Mouse (Mus musculus) limb, embryonic 12.5 days (tissue): ENCODE measurements around the gene Art1. TPM values are rescaled to one million over a fixed set of nuclear protein-coding genes. Genes with fewer than 3 reads are reported as not detected.
A peak's percentile ranks its signal among the peaks of the same experiment; 100 is the strongest.

Experiments used
- ATAC-seq: fragments of 200-750 bp; cut with Nextera tagmentation; 2 replicates; pipeline ENCODE4 v1.8.0; 2017; ENCODE audit warnings: low read depth, moderate TSS enrichment; ENCODE audit not compliant: insufficient number of reproducible peaks, insufficient read depth, low FRiP score, low TSS enrichment
- H3K27ac ChIP-seq: fragments of 300-500 bp; sonication (generic); 2 replicates; pipeline ENCODE4 v1.5.1; 2016; ENCODE audit warnings: mild to moderate bottlenecking, moderate library complexity
- H3K27me3 ChIP-seq: fragments of 300-500 bp; sonication (generic); 2 replicates; pipeline ENCODE4 v1.6.1; 2016; ENCODE audit warnings: mild to moderate bottlenecking, moderate library complexity
- H3K36me3 ChIP-seq: fragments of 300-500 bp; sonication (generic); 2 replicates; pipeline ENCODE4 v1.6.1; 2016; ENCODE audit warnings: mild to moderate bottlenecking, moderate library complexity
- H3K4me1 ChIP-seq: fragments of 300-500 bp; sonication (generic); replicated peaks from 2 replicates; pipeline ENCODE4 v1.6.1; 2016
- H3K4me2 ChIP-seq: fragments of 300-500 bp; sonication (generic); 2 replicates; pipeline ENCODE4 v1.6.1; 2016; ENCODE audit warnings: mild to moderate bottlenecking, moderate library complexity
- H3K4me3 ChIP-seq: fragments of 300-500 bp; sonication (generic); replicated peaks from 2 replicates; pipeline ENCODE4 v1.5.1; 2016; ENCODE audit warnings: mild to moderate bottlenecking
- H3K9ac ChIP-seq: fragments of 300-500 bp; sonication (generic); replicated peaks from 2 replicates; pipeline ENCODE4 v1.6.1; 2016; ENCODE audit warnings: mild to moderate bottlenecking, moderate library complexity
- H3K9me3 ChIP-seq: fragments of 300-500 bp; sonication (generic); 2 replicates; pipeline ENCODE4 v1.6.1; 2016; ENCODE audit warnings: mild to moderate bottlenecking, moderate library complexity
- WGBS: fragments of 180-500 bp; shearing (Covaris S2); methylation state at CpG from one replicate; pipeline ENCODE4 v1.1.7; 2016; 5-methylcytosine and 5-hydroxymethylcytosine counted together
- polyA plus RNA-seq: library from polyadenylated mRNA; unstranded; fragments of >200 nt; fragmentation: Nextera tagmentation; extraction: Ambion mirVana; gene quantifications from 2 replicates; pipeline ENCODE4 v1.2.1, GENCODE M21; 2016

The Art1 gene
- polyA plus RNA-seq, 1 experiment from 2014 or later, result 8.0 TPM

DNA sequence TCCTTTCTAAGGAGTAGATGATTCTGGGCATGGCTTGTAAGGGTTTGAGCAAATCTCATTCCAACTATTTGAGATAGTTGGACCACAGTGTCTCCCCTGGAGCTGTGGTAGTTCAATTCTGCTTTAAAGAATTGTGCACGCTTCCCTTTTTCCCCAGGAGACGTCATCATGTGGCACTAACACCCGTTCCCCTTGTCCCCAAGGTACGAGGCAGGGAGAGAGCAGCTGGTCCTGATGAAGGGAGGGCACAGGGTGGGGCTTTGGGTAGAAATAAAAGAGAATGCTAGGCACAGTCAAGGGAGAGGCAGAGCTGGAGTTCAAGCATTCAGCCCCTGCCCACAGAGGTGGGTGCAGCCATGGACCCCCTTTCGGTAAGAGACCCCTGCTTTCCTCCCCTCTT is 18.7 kb upstream of the Art1 start, which contains the start of gene Trpc2:
Gene Trpc2, plus strand, starts transcription at position 301 of the 400 bp plus-strand sequence.
- H3K9me3 ChIP-seq, result no peaks in the 10 kb centered on the region
- H3K27ac ChIP-seq, result no peak within 1 kb of the TSS
- H3K9ac ChIP-seq, result no peak within 1 kb of the TSS
- no peak within 1 kb of the TSS for H3K4me2 ChIP-seq
- peaks cover 97% of the 10 kb centered on the region for H3K36me3 ChIP-seq
- ATAC-seq, result no peak
- WGBS, result 82% methylated on average over 5 of the region's 5 CpGs
- no peak within 1 kb of the TSS for H3K4me3 ChIP-seq
- no peaks in the 10 kb centered on the region for H3K4me1 ChIP-seq
- no peaks in the 10 kb centered on the region for H3K27me3 ChIP-seq

DNA sequence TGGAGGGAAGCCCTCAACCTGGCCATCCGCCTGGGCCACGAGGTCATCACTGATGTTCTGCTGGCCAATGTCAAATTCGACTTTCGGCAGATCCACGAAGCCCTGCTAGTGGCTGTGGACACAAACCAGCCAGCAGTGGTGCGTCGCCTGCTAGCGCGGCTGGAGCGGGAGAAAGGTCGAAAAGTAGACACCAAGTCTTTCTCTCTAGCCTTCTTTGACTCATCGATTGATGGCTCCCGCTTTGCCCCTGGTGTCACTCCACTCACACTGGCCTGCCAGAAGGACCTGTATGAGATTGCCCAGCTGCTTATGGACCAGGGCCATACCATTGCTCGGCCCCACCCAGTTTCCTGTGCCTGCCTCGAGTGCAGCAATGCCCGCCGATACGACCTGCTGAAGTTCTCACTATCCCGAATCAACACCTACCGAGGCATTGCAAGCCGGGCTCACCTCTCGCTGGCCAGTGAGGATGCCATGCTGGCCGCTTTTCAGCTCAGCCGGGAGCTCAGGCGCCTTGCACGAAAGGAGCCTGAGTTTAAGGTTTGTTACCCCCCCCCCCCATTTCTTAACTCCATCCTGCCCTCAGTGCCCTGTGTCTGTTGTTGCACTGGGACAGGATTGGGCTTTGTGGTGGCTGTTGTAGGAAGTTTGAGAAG is 17.4 kb upstream of the Art1 start:
- no peak overlapping the region for H3K27ac ChIP-seq
- H3K9ac ChIP-seq, result no peak overlapping the region
- no peak for ATAC-seq
- H3K4me3 ChIP-seq, result no peak overlapping the region
- H3K4me1 ChIP-seq, result no peaks in the 10 kb centered on the region
- WGBS, result 91% methylated on average over 26 of the region's 26 CpGs
- H3K27me3 ChIP-seq, result no peaks in the 10 kb centered on the region
- H3K36me3 ChIP-seq, result peaks cover 96% of the 10 kb centered on the region
- no peak overlapping the region for H3K4me2 ChIP-seq
- H3K9me3 ChIP-seq, result no peaks in the 10 kb centered on the region

DNA sequence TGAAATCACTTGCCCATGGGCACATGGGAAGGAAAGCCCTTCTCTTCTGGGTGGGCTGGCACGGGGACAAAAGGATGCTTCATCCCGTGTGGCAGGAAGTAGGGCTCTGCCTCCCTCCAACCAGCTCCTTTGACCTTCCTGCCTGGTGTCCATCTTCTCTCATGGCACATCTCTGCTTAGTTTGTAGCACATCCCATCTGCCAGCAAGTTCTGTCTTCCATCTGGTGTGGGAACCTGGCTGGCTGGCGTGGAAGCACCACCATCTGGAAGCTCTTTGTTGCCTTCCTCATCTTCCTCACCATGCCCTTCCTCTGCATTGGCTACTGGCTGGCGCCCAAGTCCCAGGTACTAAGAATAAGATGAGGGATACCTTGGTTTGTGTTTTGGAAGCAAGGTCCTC is 14.2 kb upstream of the Art1 start:
- Histone ChIP-seq H3K4me2 (no peak overlapping the region), H3K4me1 (no peaks in the 10 kb centered on the region), H3K36me3 (peaks cover 90% of the 10 kb centered on the region), H3K27me3 (no peaks in the 10 kb centered on the region), H3K9ac (no peak overlapping the region), H3K27ac (no peak overlapping the region), H3K9me3 (no peaks in the 10 kb centered on the region), H3K4me3 (no peak overlapping the region)
- no peak for ATAC-seq
- WGBS, result 89% methylated on average over 4 of the region's 4 CpGs

DNA sequence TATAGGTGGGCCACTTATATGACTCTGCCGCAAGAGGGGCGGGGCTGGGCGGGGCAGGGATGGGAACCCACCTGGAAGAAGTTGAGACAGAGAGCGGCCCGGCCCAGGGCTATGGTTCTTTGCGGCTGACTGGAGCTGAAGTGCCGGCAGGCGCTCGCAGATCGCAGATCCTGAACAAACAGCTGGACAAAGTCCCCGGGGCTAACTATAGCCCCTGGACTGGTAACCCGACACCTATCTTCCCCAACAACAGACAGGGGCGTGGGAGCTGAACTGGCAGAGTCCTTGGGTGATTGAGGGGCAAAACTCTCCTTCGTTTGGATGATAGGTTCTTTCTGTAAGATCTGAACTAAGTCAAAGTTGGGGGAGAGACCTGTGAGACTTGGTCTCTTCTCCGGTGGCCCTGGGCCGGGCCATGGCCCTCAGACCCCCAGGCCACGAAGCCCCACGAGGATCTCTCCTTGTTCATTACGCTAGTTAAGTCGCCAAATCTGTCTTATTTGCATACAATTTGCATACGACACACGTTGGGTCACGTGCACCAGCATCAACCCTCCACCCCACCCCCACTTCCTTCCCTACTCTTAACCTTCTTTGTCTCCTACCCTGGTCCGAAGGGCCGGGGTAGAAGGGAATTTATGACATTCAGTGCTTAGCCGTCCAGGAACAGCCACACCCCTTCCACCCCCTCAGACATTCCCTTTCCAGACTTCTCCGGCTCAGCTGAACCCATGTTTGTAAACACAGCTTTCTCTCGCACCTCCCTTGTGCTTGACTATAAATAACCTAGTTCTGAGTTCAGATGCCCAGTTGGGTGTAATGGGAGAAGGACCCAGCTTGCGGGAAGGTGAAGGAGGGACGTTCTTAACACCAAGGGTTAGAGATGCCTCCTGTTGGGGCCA is 1.5 kb upstream of the Art1 start:
- Histone ChIP-seq H3K4me2 (peak overlapping the region; percentile 60), H3K27ac (peak overlapping the region; percentile 45), H3K4me1 (peaks cover 31% of the 10 kb centered on the region), H3K4me3 (peak overlapping the region; percentile 31), H3K36me3 (peaks cover 10% of the 10 kb centered on the region; the same call in 1 of the 2 replicates), H3K9me3 (no peaks in the 10 kb centered on the region), H3K9ac (peak overlapping the region; percentile 52), H3K27me3 (no peaks in the 10 kb centered on the region)
- WGBS, result 3% methylated on average over 30 of the region's 30 CpGs
- ATAC-seq, result peak; percentile 52; the same call in 1 of the 2 replicates

DNA sequence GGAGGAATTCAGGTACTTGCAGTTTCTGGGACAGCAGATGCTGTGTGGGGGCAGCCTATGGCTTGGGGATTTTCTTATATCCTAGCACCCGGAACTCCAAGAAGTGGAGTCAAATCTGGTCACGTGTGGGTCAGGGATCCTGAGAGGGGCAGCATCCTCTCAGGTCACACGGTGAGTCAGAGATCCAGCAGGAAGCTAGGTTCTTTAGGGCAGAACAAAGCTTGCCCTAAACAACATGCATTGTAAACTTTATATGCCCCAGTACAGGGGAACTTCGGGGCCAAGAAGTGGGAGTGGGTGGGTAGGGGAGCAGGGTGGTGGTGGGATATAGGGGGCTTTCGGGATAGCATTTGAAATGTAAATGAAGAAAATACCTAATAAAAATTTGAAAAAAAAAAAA is 675 bp upstream of the Art1 start:
- Histone ChIP-seq H3K27me3 (no peaks in the 10 kb centered on the region), H3K4me2 (peak overlapping the region; percentile 60), H3K27ac (peak overlapping the region; percentile 45; the same call in 1 of the 2 replicates), H3K4me3 (no peak overlapping the region), H3K36me3 (peaks cover 2% of the 10 kb centered on the region; the same call in 1 of the 2 replicates), H3K9ac (no peak overlapping the region), H3K9me3 (no peaks in the 10 kb centered on the region), H3K4me1 (peaks cover 31% of the 10 kb centered on the region)
- WGBS, result 47% methylated on average over 5 of the region's 5 CpGs
- no peak for ATAC-seq

DNA sequence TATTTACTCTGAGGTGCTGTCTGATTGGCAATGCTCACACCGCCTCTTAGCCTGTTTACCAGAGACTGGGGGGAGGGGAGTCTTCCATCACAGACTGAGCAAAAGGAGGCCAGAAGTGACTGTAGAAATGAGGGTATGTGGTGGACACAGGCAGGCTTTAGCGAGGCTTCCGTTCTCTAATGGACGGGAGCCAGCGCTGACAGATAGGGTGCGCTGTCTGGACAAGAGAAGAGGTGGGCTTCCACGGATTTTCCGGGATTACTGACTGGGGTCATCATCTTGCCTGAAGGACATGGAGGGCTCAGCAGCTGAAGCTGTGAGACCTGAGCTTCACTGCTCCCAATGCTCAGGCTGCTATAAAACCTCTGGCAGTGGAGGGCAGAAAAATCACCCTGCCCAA is 698 bp downstream of the Art1 start:
- Histone ChIP-seq H3K27me3 (peaks cover 11% of the 10 kb centered on the region), H3K9ac (no peak overlapping the region), H3K36me3 (no peaks in the 10 kb centered on the region), H3K4me2 (no peak overlapping the region), H3K9me3 (no peaks in the 10 kb centered on the region), H3K27ac (peak overlapping the region; percentile 29; the same call in 1 of the 2 replicates), H3K4me3 (no peak overlapping the region), H3K4me1 (peaks cover 39% of the 10 kb centered on the region)
- 35% methylated on average over 8 of the region's 8 CpGs for WGBS
- ATAC-seq, result no peak

DNA sequence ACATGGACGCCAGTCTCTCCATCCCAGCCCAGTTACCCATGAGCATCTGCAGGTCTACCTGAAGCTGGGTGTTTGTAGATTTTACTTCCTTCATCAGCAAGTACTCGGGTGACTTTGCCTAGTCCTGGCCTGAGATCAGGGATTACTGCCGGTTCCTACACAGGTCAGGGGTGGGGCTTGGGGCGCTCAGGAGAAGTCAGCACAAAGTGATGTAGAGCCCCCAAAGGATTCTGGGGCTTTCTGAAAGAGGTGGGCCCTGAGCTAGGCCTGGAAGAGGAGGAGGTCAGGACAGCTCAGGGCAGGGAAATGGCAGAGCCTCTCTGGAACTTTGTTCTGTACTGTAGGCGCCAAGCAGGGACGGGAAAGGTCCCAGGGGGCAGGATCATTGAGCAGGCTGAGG is 1.2 kb downstream of the Art1 start:
- peaks cover 15% of the 10 kb centered on the region for H3K27me3 ChIP-seq
- WGBS, result 36% methylated on average over 6 of the region's 6 CpGs
- H3K9me3 ChIP-seq, result no peaks in the 10 kb centered on the region
- H3K36me3 ChIP-seq, result no peaks in the 10 kb centered on the region
- no peak overlapping the region for H3K4me2 ChIP-seq
- no peak overlapping the region for H3K9ac ChIP-seq
- H3K27ac ChIP-seq, result 0 out of 2 replicates have a peak overlapping the region, but pooled peaks have one; percentile 29
- no peak for ATAC-seq
- H3K4me1 ChIP-seq, result peaks cover 41% of the 10 kb centered on the region
- H3K4me3 ChIP-seq, result no peak overlapping the region

DNA sequence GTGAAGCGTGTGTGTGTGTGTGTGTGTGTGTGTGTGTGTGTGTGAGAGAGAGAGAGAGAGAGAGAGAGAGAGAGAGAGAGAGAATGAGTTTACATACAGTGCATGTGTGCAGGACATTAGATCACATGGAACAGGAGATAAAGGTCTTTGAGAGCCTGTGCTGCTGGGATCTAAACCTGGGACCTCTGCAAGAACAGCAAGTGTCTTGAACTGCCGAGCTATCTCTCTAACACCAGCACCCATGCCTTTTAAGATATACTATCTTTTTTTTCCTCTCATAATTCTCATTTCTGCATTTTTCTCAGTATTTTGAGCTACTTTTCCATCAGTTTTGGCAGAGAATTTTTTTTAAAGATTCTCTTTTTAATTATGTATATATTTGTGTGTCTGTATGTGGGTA is 2.0 kb downstream of the Art1 start:
- H3K4me3 ChIP-seq, result no peak overlapping the region
- no peak overlapping the region for H3K9ac ChIP-seq
- H3K27ac ChIP-seq, result no peak overlapping the region
- no peaks in the 10 kb centered on the region for H3K36me3 ChIP-seq
- no peak for ATAC-seq
- peaks cover 41% of the 10 kb centered on the region for H3K4me1 ChIP-seq
- WGBS, result 91% methylated on average over 2 of the region's 2 CpGs
- peaks cover 15% of the 10 kb centered on the region for H3K27me3 ChIP-seq
- H3K9me3 ChIP-seq, result no peaks in the 10 kb centered on the region
- H3K4me2 ChIP-seq, result no peak overlapping the region

DNA sequence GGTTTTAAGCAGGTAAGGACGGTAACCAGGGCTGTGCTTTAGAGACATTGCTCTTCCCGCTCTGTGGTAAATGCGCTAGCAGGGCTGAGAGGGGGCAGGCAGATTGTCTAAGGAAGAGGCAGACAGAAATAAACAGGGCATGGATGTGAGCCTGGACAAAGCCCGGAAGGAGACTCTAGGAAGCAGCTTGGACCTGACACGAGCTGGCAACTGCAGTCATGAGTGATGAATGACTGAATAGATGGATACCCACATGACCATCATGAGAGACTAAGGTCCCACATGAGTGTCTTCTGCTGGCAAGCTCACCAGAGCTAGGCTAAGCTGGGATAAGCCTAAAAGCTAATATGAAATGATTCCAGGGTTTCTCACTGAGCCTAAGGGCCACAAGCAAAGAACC is 2.6 kb downstream of the Art1 start:
- Histone ChIP-seq H3K9ac (no peak overlapping the region), H3K27ac (no peak overlapping the region), H3K4me2 (no peak overlapping the region), H3K4me3 (no peak overlapping the region), H3K9me3 (no peaks in the 10 kb centered on the region), H3K36me3 (no peaks in the 10 kb centered on the region), H3K4me1 (peaks cover 39% of the 10 kb centered on the region), H3K27me3 (peaks cover 15% of the 10 kb centered on the region)
- WGBS, result 78% methylated on average over 5 of the region's 5 CpGs
- ATAC-seq, result no peak

DNA sequence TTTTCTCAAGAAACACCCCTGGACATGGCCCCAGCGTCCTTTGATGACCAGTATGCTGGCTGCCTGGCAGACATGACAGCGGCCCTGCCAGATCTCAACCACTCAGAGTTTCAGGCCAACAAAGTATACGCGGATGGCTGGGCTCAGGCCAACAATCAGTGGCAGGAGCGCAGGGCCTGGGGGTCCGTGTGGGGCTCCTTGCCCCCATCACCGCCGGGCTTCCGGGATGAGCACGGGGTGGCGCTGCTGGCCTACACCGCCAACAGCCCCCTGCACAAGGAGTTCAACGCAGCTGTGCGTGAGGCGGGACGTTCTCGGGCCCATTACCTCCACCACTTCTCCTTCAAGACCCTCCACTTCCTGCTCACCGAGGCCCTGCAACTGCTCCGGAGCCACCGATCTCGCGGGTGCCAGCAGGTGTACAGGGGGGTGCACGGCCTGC is 5.2 kb downstream of the Art1 start:
- H3K4me1 ChIP-seq, result peaks cover 21% of the 10 kb centered on the region
- peaks cover 15% of the 10 kb centered on the region for H3K27me3 ChIP-seq
- H3K4me3 ChIP-seq, result peak overlapping the region; percentile 32
- H3K9me3 ChIP-seq, result no peaks in the 10 kb centered on the region
- 15% methylated on average over 23 of the region's 23 CpGs for WGBS
- no peaks in the 10 kb centered on the region for H3K36me3 ChIP-seq
- peak overlapping the region; percentile 53 for H3K9ac ChIP-seq
- no peak overlapping the region for H3K27ac ChIP-seq
- peak overlapping the region; percentile 62 for H3K4me2 ChIP-seq
- peak; percentile 33 for ATAC-seq

DNA sequence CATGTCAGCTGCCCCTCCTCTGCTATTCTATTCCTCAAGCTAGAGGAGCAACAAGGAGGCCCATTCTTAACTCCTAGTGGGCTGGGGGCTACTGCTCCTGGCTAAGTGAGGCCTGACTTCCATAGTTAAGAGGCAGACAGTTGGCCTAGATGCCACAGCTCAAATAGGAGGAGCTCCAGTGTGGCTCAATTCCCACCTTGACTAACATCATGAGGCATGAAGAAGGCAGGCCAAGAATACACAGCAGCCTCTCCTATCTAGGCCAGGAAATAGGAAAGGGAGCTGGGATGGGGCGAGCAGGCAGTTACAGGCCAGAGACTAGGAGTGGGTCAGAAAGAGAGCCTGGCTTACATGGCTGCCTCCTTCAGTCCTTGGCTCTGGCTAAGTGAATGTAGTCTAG is 6.7 kb downstream of the Art1 start:
- Histone ChIP-seq H3K4me2 (no peak overlapping the region), H3K4me3 (no peak overlapping the region), H3K27ac (no peak overlapping the region), H3K9me3 (no peaks in the 10 kb centered on the region), H3K9ac (no peak overlapping the region), H3K27me3 (peaks cover 15% of the 10 kb centered on the region), H3K4me1 (peaks cover 10% of the 10 kb centered on the region), H3K36me3 (no peaks in the 10 kb centered on the region)
- no peak for ATAC-seq
- 77% methylated on average over 1 of the region's 1 CpGs for WGBS
